In the genomic region with DNA sequence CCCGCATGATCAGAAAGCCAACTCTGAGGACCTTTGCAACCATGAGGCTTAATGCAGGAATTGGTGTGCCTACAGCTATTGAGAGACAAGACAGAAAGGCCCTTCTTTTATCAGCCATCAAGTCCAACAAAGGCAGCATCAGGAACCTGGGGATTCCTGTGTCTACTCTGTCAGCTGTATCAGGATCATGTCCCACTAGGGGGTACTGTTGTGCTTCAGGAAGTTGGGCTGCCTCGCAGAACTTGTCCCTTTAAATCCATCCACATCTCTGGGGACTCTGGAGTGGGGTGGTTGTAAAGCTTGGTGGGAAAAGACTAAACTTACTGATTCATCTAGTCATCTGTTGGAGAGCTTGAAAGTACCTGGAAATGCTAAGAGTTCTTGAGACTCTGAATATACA, we compare ENCODE assay signal across 8 mouse cellular contexts.
A peak's percentile ranks its signal among the peaks of the same experiment; 100 is the strongest.
DNase-seq lines count a peak whose midpoint lies in the region; ATAC-seq lines count a peak whose summit lies in the region.

No protein-coding gene starts in this region.

- ATAC-seq in kidney, embryonic 14.5 days (ENCODE audit: low FRiP score, low TSS enrichment) = no peak

- H3K4me3 ChIP-seq in kidney, embryonic 14.5 days (ENCODE audit: low read length) = no peak overlapping the region
- H3K4me3 ChIP-seq in embryonic facial prominence, embryonic 10.5 days = no peak overlapping the region

- no peak overlapping the region for H3K27ac ChIP-seq in kidney, embryonic 14.5 days (ENCODE audit: low read depth, low read length)
- H3K27ac ChIP-seq in embryonic facial prominence, embryonic 10.5 days (replicated peaks) = no peak overlapping the region

- H3K4me2 ChIP-seq in kidney, embryonic 14.5 days (replicated peaks; ENCODE audit: low read depth, low read length) = no peak overlapping the region

- H3K4me1 ChIP-seq in kidney, embryonic 14.5 days (ENCODE audit: control insufficient read depth, insufficient read depth, low read length) = no peaks in the 10 kb centered on the region
- no peaks in the 10 kb centered on the region for H3K4me1 ChIP-seq in embryonic facial prominence, embryonic 10.5 days

- H3K27me3 ChIP-seq in kidney, embryonic 14.5 days (ENCODE audit: control insufficient read depth, insufficient read depth, low read length) = no peaks in the 10 kb centered on the region
- no peaks in the 10 kb centered on the region for H3K27me3 ChIP-seq in embryonic facial prominence, embryonic 10.5 days (replicated peaks; ENCODE audit: low read depth, poor library complexity, severe bottlenecking)

- H3K36me3 ChIP-seq in kidney, embryonic 14.5 days (ENCODE audit: control insufficient read depth, insufficient read depth, low read length) = no peaks in the 10 kb centered on the region
- no peaks in the 10 kb centered on the region for H3K36me3 ChIP-seq in embryonic facial prominence, embryonic 10.5 days (replicated peaks)

- DNase-seq in kidney, adult 18-20 months = peak; percentile 6
- DNase-seq in NIH3T3 (ENCODE audit: low read depth) = peak; percentile 15
- peak; percentile 11 for DNase-seq in embryonic facial prominence, embryonic 10.5 days (ENCODE audit: low spot score)
- peak; percentile 29 to 30 for DNase-seq in left cerebral cortex, adult 8-10 months (ENCODE audit: low spot score in 2 of 2)
- no peak for DNase-seq in spleen, adult 12 weeks (ENCODE audit: low spot score)
- DNase-seq in c-Kit-positive CD71-positive TER-119-positive erythroid progenitor cells, embryonic 14.5 days (ENCODE audit: low spot score) = no peak
- DNase-seq in cerebellum, postnatal 36 days = no peak

- no peak overlapping the region for H3K9ac ChIP-seq in kidney, embryonic 14.5 days (ENCODE audit: low read depth, low read length)

- 70% methylated on average over 2 of the region's 2 CpGs for WGBS in kidney, embryonic 14.5 days
- WGBS in embryonic facial prominence, embryonic 10.5 days = 74% methylated on average over 2 of the region's 2 CpGs

- no peaks in the 10 kb centered on the region for H3K9me3 ChIP-seq in kidney, embryonic 14.5 days (ENCODE audit: control insufficient read depth, low read length)
- no peaks in the 10 kb centered on the region for H3K9me3 ChIP-seq in embryonic facial prominence, embryonic 10.5 days

Comparison
In these comparisons a context has a peak if more than half of its experiments do, and no peak if none do; other contexts are left out.
1. DNase-seq: peak in kidney, adult 18-20 months (single experiment), NIH3T3 (single experiment), embryonic facial prominence, embryonic 10.5 days (single experiment) and left cerebral cortex, adult 8-10 months (2 of 2); none in spleen, adult 12 weeks (single experiment), c-Kit-positive CD71-positive TER-119-positive erythroid progenitor cells, embryonic 14.5 days (single experiment) and cerebellum, postnatal 36 days (0 of 2).